Mouse (Mus musculus) midbrain, embryonic 14.5 days (tissue): ENCODE measurements at regions not wholly inside any gene's neighbourhood (a gene's known extent, or its start where the extent isn't known, plus 50 kb on each side); places are given as distances from the start of the nearest gene placed in this dataset.
A peak's percentile ranks its signal among the peaks of the same experiment; 100 is the strongest.

Source experiments
- ATAC-seq: fragments of 200-750 bp; cut with Nextera tagmentation; 2 replicates; pipeline ENCODE4 v1.8.0; 2017; ENCODE audit warnings: moderate number of reproducible peaks, moderate library complexity; ENCODE audit not compliant: low FRiP score, low TSS enrichment
- DNase-seq: peaks from one replicate; pipeline ENCODE4 v3.0.0-alpha.2; 2015
- H3K27ac ChIP-seq: fragments of 300-500 bp; sonication (generic); replicated peaks from 2 replicates; pipeline ENCODE4 v1.5.1; 2014; ENCODE audit warnings: mild to moderate bottlenecking, low read depth, low read length, moderate library complexity
- H3K27me3 ChIP-seq: fragments of 300-500 bp; sonication (generic); 2 replicates; pipeline ENCODE4 v1.6.1; 2014; ENCODE audit warnings: low read length, control low read depth, mixed read lengths; ENCODE audit not compliant: control insufficient read depth, insufficient read depth
- H3K36me3 ChIP-seq: fragments of 300-500 bp; sonication (generic); 2 replicates; pipeline ENCODE4 v1.6.1; 2014; ENCODE audit warnings: low read length, control low read depth; ENCODE audit not compliant: control insufficient read depth, insufficient read depth
- H3K4me1 ChIP-seq: fragments of 300-500 bp; sonication (generic); 2 replicates; pipeline ENCODE4 v1.6.1; 2014; ENCODE audit warnings: mild to moderate bottlenecking, antibody characterized with exemption, low read length, control low read depth; ENCODE audit not compliant: control insufficient read depth, insufficient read depth
- H3K4me2 ChIP-seq: fragments of 300-500 bp; sonication (generic); 2 replicates; pipeline ENCODE4 v1.6.1; 2014; ENCODE audit warnings: mild to moderate bottlenecking, low read length, moderate library complexity
- H3K4me3 ChIP-seq: fragments of 300-500 bp; sonication (generic); replicated peaks from 2 replicates; pipeline ENCODE4 v1.5.1; 2014; ENCODE audit warnings: low read depth, low read length
- H3K9ac ChIP-seq: fragments of 300-500 bp; sonication (generic); replicated peaks from 2 replicates; pipeline ENCODE4 v1.6.1; 2014; ENCODE audit warnings: mild to moderate bottlenecking, low read length, moderate library complexity
- H3K9me3 ChIP-seq: fragments of 300-500 bp; sonication (generic); 2 replicates; pipeline ENCODE4 v1.6.1; 2016; ENCODE audit warnings: low read length, control low read depth, mixed read lengths; ENCODE audit not compliant: control insufficient read depth
- WGBS: fragments of 180-500 bp; shearing (Covaris S2); extraction: QIAGEN DNeasy Blood & Tissue Kit; methylation state at CpG from one replicate; pipeline ENCODE4 v1.1.7; 2014; 5-methylcytosine and 5-hydroxymethylcytosine counted together

DNA sequence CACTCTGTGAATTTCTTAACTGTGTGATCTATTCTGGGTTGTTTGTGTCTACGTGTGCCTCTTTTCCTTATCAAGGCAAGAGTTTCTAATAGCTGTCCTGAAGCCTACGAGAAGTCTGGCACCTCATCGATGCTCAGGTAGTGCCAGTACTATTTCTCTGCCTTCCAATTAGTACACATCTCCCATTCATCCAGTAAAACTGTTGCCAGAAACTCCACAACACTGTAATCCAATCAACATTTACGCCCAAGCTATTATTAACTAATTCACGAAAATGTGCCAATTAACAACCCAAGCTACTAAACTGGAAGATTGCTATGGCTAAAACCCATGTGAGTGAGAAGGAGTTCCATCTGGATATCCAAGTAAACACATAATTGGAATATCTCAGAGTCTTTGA is 553.4 kb upstream of the Cpeb2 start:
- no peaks in the 10 kb centered on the region for H3K9me3 ChIP-seq
- H3K4me3 ChIP-seq: no peak overlapping the region
- no peak for DNase-seq
- no peak overlapping the region for H3K27ac ChIP-seq
- H3K4me1 ChIP-seq: no peaks in the 10 kb centered on the region
- no peaks in the 10 kb centered on the region for H3K36me3 ChIP-seq
- no peak for ATAC-seq
- no peaks in the 10 kb centered on the region for H3K27me3 ChIP-seq
- H3K4me2 ChIP-seq: no peak overlapping the region
- H3K9ac ChIP-seq: no peak overlapping the region
- 95% methylated on average over 5 of the region's 5 CpGs for WGBS

DNA sequence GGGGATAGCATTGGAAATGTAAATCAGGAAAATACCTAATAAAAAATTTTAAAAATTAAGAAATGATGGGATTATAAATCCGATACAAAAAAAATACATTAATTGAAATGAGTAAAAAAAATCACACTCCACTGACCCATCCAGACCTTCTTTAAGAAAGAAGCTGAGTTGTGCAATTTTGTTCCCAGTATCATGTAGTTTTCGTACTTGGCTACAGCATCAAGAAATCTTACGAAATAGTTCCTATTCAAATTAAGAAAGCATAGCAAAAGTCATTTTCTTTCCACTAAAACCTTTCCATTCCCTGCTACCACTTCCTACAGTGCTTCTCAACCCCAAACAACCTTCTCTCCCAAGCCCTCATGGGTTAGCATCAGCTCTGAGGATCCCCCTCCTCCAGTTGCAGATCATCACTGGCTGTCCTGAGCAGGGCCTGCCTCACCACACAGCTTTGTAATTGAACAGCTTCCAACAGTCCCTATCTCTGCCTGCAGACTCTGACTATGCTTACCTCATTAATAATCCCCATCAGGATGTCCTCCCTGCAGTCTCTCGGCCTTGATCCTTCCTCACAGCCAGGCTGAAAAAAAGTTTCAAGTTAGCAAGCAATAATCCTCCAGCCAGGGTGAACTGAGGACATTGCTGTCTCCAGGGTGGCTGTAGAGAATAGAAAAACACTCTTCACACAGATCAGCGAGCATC is 547.5 kb upstream of the Cpeb2 start:
- peak; percentile 57 for DNase-seq
- H3K9me3 ChIP-seq: no peaks in the 10 kb centered on the region
- ATAC-seq: peak; percentile 31; the same call in 1 of the 2 replicates

DNA sequence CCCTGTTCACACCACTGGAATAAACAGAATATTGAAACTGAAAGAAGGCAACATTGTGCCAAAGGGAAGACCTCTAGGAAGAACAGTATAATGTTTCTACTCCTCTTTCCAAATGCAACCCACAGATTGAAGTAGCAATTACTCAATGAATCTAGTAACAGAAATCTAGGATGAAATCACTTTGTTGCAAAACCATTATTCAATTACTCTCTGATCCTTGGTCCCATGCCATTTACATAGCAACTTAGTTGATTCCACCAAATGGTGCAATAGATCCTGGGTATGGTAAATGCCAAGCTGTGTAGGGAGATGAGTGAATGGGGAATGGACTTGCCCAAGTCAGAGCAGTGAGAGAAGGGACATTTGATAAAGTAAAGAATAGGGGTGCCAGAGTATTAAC is 545.8 kb upstream of the Cpeb2 start:
- H3K9ac ChIP-seq: no peak overlapping the region
- ATAC-seq: no peak

More for the DNA sequence above, 547.5 kb upstream of the Cpeb2 start:
- H3K36me3 ChIP-seq: no peaks in the 10 kb centered on the region
- H3K27me3 ChIP-seq: no peaks in the 10 kb centered on the region
- H3K4me1 ChIP-seq: no peaks in the 10 kb centered on the region
- H3K4me2 ChIP-seq: no peak overlapping the region
- 0 out of 2 replicates have a peak overlapping the region, but pooled peaks have one; percentile 26 for H3K27ac ChIP-seq
- H3K4me3 ChIP-seq: no peak overlapping the region
- H3K9ac ChIP-seq: no peak overlapping the region
- WGBS: 64% methylated on average over 5 of the region's 5 CpGs

More for the DNA sequence above, 545.8 kb upstream of the Cpeb2 start:
- Histone ChIP-seq H3K4me3 (no peak overlapping the region), H3K4me2 (no peak overlapping the region), H3K27ac (no peak overlapping the region), H3K4me1 (no peaks in the 10 kb centered on the region), H3K27me3 (no peaks in the 10 kb centered on the region), H3K36me3 (no peaks in the 10 kb centered on the region), H3K9me3 (no peaks in the 10 kb centered on the region)
- DNase-seq: no peak
